Mouse (Mus musculus): ENCODE data around the gene Six4.
A peak's percentile ranks its signal among the peaks of the same experiment; 100 is the strongest.
"Not testable (repeated sequence)": the region's sequence is repeated elsewhere in the genome, so short reads cannot be mapped to it uniquely, and the experiment has no call there.

Six4 gene

DNA sequence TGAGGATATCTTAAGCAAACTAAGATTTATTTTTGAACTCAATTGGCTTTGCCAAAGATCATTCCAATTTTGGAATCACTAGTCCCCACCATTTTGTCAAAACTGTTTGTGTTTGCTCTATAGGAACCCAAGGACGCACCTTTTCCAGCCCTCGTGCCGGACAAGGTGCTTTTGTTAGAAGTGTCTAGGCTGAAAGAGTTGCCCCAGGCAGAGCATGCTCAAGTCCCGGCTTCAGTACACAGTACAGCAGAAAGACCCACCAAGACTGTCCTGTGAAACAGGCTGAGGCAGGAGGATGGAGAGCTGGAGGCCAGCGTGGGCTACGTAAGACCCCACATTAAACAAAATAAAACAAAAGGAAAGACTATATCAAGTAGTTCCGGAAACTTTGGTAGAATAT lies 26.2 kb downstream of the Six4 start:
- DNase-seq = no peak

- no peak for DNase-seq
Measured at GRCm38 (mm10) chr12:73085739-73086630, 27.3 kb downstream of the Six4 start.

- no peak for DNase-seq
Measured at GRCm38 (mm10) chr12:73083773-73084172, 29.5 kb downstream of the Six4 start.

DNA sequence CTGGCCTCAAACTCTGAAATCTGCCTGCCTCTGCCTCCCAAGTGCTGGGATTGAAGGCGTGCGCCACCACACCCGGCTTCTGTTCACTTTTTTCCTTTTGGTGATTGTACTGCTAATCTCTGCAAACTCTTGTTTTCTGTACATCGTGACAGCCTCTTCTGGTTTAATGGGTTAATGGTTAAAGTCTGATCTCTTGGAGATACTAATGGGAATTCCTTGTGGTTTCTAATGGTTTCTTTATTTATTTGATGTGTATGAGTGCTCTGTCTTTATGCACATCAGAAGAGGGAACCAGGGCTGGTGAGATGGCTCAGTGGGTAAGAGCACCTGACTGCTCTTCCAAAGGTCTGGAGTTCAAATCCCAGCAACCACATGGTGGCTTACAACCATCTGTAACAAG lies 31.4 kb downstream of the Six4 start:
- not testable (repeated sequence) for DNase-seq

GRCm38 (mm10) chr12:73060805-73061410 lies 52.3 kb downstream of the Six4 start:
- no peak for DNase-seq

DNA sequence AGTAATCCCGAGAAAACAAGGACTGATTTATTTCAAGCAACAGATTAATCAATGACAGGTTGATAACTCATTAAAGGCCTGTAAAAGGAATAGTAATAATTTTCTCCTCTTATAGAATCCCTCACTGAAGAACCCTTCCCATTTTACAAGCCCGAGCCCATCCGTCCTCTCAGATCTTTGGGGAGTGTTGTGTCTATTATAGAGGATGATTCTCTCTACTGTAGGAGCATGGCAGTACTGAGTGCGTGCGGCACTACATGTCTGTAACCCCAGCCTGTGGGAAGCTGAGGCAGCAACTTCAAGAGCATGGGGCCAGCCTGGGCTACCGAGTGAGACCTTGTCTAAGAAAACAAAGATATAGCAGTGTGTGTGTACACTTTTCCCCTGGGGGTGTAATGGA lies 55.8 kb downstream of the Six4 start:
- DNase-seq = no peak

GRCm38 (mm10) chr12:73055451-73055850 lies 57.8 kb downstream of the Six4 start:
- no peak for DNase-seq

GRCm38 (mm10) chr12:73054576-73055185 lies 58.6 kb downstream of the Six4 start:
- DNase-seq = no peak

DNA sequence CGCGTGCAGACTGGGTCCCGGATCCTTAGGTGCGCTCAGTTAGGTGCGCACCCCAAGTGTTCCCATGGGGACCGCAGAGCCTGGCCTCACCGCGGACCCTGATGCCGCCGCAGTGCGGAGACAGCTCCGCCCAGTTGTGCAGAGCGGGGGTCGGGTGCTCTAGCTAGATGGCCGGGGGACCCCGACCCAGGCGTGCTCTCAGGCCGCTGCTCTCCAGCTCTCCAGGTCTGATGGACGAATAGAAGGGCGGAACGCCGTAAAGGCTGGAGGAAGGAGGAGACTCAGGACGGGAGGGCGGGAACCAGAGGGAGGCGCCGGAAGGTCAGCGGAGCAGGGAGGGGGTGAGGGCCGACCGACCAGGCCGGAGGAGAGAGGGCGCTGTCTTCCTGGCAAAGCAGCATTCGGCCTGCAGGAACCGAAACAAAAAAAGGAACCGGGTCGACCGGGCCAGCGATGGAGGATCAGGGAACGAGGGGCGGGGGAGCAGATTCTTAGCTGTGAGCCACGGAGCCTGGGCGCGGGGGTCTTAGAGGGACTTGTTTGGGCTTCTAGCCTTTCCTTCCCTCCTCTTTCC lies 59.5 kb downstream of the Six4 start, which contains the start of gene Six1:
Six1 (minus strand) TSS at position 220 of the 574 bp plus-strand sequence.
- peak; percentile 27 for DNase-seq

DNA sequence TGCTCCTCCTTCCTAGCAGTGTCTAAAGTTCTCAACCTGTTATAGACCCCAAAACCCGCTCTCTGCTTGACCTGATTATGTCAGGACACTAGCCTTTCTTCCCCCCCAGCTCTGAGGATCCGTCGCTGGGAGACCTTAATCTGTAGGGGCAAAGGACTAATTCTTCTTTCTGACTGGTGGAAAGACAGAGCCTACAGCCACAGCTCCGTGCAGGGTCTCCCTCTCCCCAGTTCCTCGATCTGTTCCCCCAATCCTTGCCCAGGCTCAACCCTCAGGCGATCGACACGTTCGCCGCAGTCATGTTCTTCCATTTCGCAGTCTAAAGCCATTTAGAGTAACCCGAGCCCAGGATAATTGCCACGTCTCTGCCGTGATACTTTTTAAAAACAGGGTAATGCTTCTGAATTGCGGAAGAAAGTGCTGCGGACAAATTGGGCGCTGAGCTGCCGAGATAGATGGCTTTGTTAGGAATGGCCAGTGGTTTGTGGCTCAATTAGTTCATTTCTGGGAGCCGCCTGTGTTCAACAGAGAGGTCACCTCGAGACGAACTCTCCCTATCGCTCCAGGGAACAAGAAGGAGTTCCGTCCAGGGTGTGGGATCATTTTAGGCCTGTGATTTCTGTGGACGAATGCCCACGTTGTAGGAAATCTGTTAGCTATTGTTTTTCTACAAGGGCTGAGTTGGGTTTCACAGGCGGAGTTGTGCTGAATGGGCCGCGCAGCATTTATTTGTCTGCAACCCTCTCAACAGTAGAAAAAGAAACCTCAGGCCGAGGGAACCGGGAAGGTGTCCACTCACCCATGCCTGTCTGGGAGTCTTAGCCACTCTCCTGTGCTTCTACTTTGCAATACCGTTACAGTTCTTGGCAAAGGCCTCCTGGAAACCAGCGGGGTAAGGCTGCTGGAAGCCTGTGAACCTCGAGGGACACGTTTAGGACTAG lies 60.3 kb downstream of the Six4 start:
- DNase-seq = no peak

GRCm38 (mm10) chr12:73052036-73052650 lies 61.1 kb downstream of the Six4 start:
- DNase-seq = no peak

DNA sequence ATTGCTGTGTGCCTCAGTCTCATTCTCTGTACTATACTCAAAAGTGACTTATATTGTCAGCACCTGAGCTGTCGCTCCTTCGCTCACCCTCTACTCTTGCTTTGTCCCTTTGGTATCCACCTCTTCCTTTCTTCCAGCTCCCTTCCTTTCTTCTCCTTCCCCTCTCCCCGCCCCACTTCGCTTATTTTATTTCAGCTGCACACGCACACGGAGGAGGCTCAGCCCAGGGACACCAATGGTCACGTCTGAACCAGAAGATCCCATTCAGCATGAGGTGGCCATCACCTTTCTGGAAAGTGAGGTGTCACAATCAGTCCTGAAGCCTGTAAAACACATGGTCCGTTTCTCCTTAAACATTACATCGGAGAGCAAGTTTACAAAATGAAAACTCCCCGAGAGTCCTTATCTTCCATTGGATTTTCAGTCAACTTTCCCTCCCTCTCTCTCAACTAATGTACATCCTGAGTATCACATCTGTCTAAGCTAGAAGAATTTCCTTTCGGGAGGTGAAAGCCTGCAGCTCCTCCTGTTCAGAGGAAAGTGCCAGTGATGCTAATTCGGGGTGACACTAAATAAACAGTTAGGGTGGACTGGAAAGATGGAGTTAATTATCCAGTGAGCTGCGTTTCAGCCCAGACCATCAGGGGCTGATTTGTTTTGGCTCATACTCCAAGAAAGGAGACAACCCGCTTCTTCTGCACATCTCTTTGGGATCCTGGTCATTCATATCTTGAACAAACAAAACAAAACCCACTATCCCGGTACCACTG lies 62.3 kb downstream of the Six4 start:
- DNase-seq = no peak

GRCm38 (mm10) chr12:73050305-73050704 lies 63.0 kb downstream of the Six4 start:
- DNase-seq = no peak
